Mouse (Mus musculus) bone marrow macrophage, adult 2 months (primary cell): ENCODE measurements at regions not wholly inside any gene's neighbourhood (a gene's known extent, or its start where the extent isn't known, plus 50 kb on each side); places are given as distances from the start of the nearest gene placed in this dataset.

Experiments used
- CTCF ChIP-seq: IDR thresholded peaks from 2 replicates; pipeline ENCODE4 v1.5.1; 2012; ENCODE audit warnings: low read depth, mild to moderate bottlenecking, low read length, moderate library complexity
- POLR2A ChIP-seq: IDR thresholded peaks from 2 replicates; pipeline ENCODE4 v1.6.1; 2012; ENCODE audit warnings: mild to moderate bottlenecking, low read depth, low read length, borderline replicate concordance

GRCm38 (mm10) chr13:28545797-28546196, 288.5 kb downstream of the Gm11361 start:
- TF ChIP-seq CTCF = no peak
- no peak for TF ChIP-seq POLR2A
